Mouse (Mus musculus): ENCODE measurements around the gene Cdkal1. TPM values are rescaled to one million over a fixed set of nuclear protein-coding genes. Genes with fewer than 3 reads are reported as not detected.

The Cdkal1 gene
- total and polyA plus RNA-seq, 3 experiments, result 8.7 to 13.7 (median 9.5) TPM

DNA sequence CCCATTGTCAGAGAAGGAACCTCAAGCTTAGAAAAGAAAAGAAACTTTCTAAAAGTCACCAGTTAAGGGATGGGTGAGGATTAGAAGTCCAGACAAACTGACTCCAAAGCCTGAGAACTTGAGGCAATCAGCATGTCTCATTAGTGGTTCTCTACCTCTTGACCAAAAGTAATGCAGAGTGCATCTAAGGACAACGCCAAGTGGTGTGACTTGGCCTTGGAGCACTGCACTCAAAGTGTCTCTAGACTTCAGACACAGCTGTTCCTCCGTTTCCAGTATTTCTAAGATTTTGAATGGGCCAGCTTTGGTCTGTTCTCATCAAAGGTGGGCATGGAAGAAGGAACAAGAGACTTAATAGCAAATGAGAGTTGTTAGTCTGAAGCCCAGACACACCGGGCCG is 74.1 kb downstream of the Cdkal1 start:
- H3K9ac ChIP-seq (ENCODE audit: insufficient read depth, low read depth), result no peak overlapping the region
- no peak for DNase-seq (ENCODE audit: extremely low read depth)
- dilution Hi-C loops (cut with MboI; ENCODE audit: extremely low pct_ligation_motif_present, extremely low pct_unique_long_range_greater_than_20kb, low sequenced_read_pairs), result no loop called here
- no peaks in the 10 kb centered on the region for H3K27me3 ChIP-seq (replicated peaks)
- in situ Hi-C loops (cut with MboI; ENCODE audit: low pct_ligation_motif_present, low pct_unique_long_range_greater_than_20kb, low sequenced_read_pairs), result no loop called here
- no peak overlapping the region for H3K4me3 ChIP-seq (replicated peaks in 1 of 3; ENCODE audit: low read depth in 2 of 3, low read length in 2 of 3, poor library complexity in 1 of 3)
- H3K4me1 ChIP-seq (ENCODE audit: control insufficient read depth in 1 of 2, insufficient read depth in 2 of 2), result peaks cover 0 to 11% of the 10 kb centered on the region in 2 experiments; a peak in 2 of 4 replicates
- H3K36me3 ChIP-seq (replicated peaks in 1 of 2; ENCODE audit: control insufficient read depth in 1 of 2, insufficient read depth in 1 of 2, low read length in 1 of 2), result peaks cover 0 to 9% of the 10 kb centered on the region in 2 experiments
- no peak overlapping the region for H3K4me2 ChIP-seq (ENCODE audit: insufficient read depth, low read depth, poor library complexity, severe bottlenecking)
- H3K27ac ChIP-seq (ENCODE audit: insufficient read depth, low read depth), result no peak overlapping the region
- TF ChIP-seq POLR2AphosphoS2 (IDR thresholded peaks at IDR 0.05; ENCODE audit: low read depth, low read length), result no peak
- no peak for TF ChIP-seq RAD21 (IDR thresholded peaks at IDR 0.05; ENCODE audit: low read depth, low read length)
- no peak for TF ChIP-seq ELF1 (IDR thresholded peaks at IDR 0.05; ENCODE audit: low read depth, low read length)
- TF ChIP-seq EP300 (IDR thresholded peaks at IDR 0.05; ENCODE audit: low read length), result no peak
- TF ChIP-seq ZC3H11A (IDR thresholded peaks at IDR 0.05; ENCODE audit: low read depth, low read length), result no peak
- no peak for TF ChIP-seq NRF1 (IDR thresholded peaks at IDR 0.05; ENCODE audit: low read depth, low read length)
- H3K79me2 ChIP-seq (replicated peaks; ENCODE audit: control insufficient read depth, extremely low read depth, insufficient read depth, poor library complexity, severe bottlenecking), result no peaks in the 10 kb centered on the region
- no peaks in the 10 kb centered on the region for H3K9me3 ChIP-seq (replicated peaks; ENCODE audit: low read length)

GRCm38 (mm10) chr13:29780713-29781112 is 74.8 kb downstream of the Cdkal1 start:
- no peak overlapping the region for H3K4me3 ChIP-seq (replicated peaks in 1 of 3; ENCODE audit: low read depth in 2 of 3, low read length in 2 of 3, poor library complexity in 1 of 3)
- H3K9ac ChIP-seq (ENCODE audit: insufficient read depth, low read depth), result no peak overlapping the region
- DNase-seq (ENCODE audit: extremely low read depth), result no peak
- in situ Hi-C loops (cut with MboI; ENCODE audit: low pct_ligation_motif_present, low pct_unique_long_range_greater_than_20kb, low sequenced_read_pairs) (no loop called here), dilution Hi-C loops (cut with MboI; ENCODE audit: extremely low pct_ligation_motif_present, extremely low pct_unique_long_range_greater_than_20kb, low sequenced_read_pairs) (no loop called here)
- H3K36me3 ChIP-seq (replicated peaks in 1 of 2; ENCODE audit: control insufficient read depth in 1 of 2, insufficient read depth in 1 of 2, low read length in 1 of 2), result peaks cover 0 to 11% of the 10 kb centered on the region in 2 experiments
- H3K79me2 ChIP-seq (replicated peaks; ENCODE audit: control insufficient read depth, extremely low read depth, insufficient read depth, poor library complexity, severe bottlenecking), result no peaks in the 10 kb centered on the region
- no peak overlapping the region for H3K27ac ChIP-seq (ENCODE audit: insufficient read depth, low read depth)
- no peak for TF ChIP-seq ZNF384 (IDR thresholded peaks at IDR 0.05; ENCODE audit: low read depth, low read length)
- TF ChIP-seq SIN3A (IDR thresholded peaks at IDR 0.05; ENCODE audit: low read length), result no peak
- TF ChIP-seq MAZ (IDR thresholded peaks at IDR 0.05; ENCODE audit: low read depth, low read length), result no peak
- no peak for TF ChIP-seq GABPA (IDR thresholded peaks at IDR 0.05; ENCODE audit: insufficient replicate concordance, low read depth, low read length)
- TF ChIP-seq ZKSCAN1 (IDR thresholded peaks at IDR 0.05; ENCODE audit: borderline replicate concordance, low read depth, low read length), result no peak
- TF ChIP-seq NRF1 (IDR thresholded peaks at IDR 0.05; ENCODE audit: low read depth, low read length), result no peak
- TF ChIP-seq JUND (conservative IDR thresholded peaks at IDR 0.05; ENCODE audit: low read depth, low read length), result no peak
- TF ChIP-seq MYC (IDR thresholded peaks at IDR 0.05; ENCODE audit: low read depth, low read length), result no peak
- TF ChIP-seq KAT2A (IDR thresholded peaks at IDR 0.05; ENCODE audit: insufficient replicate concordance, low read length), result no peak
- TF ChIP-seq CHD1 (IDR thresholded peaks at IDR 0.05; ENCODE audit: low read depth, low read length), result no peak
- no peak for TF ChIP-seq MXI1 (IDR thresholded peaks at IDR 0.05; ENCODE audit: low read depth, low read length)
- peaks cover 0 to 11% of the 10 kb centered on the region in 2 experiments; a peak in 2 of 4 replicates for H3K4me1 ChIP-seq (ENCODE audit: control insufficient read depth in 1 of 2, insufficient read depth in 2 of 2)
- no peak overlapping the region for H3K4me2 ChIP-seq (ENCODE audit: insufficient read depth, low read depth, poor library complexity, severe bottlenecking)
- H3K9me3 ChIP-seq (replicated peaks; ENCODE audit: low read length), result no peaks in the 10 kb centered on the region
- H3K27me3 ChIP-seq (replicated peaks), result no peaks in the 10 kb centered on the region
